Mouse (Mus musculus) midbrain, embryonic 12.5 days (tissue): ENCODE results near the gene Has1. TPM values are rescaled to one million over a fixed set of nuclear protein-coding genes. Genes with fewer than 3 reads are reported as not detected.
"Not testable (repeated sequence)": the region's sequence is repeated elsewhere in the genome, so short reads cannot be mapped to it uniquely, and the experiment has no call there.

Source experiments
- ATAC-seq: fragments of 200-750 bp; cut with Nextera tagmentation; 2 replicates; pipeline ENCODE4 v1.8.0; 2017; ENCODE audit warnings: low read depth, moderate TSS enrichment, moderate library complexity; ENCODE audit not compliant: low FRiP score
- H3K27ac ChIP-seq: fragments of 300-500 bp; sonication (generic); replicated peaks from 2 replicates; pipeline ENCODE4 v1.5.1; 2016; ENCODE audit warnings: mild to moderate bottlenecking
- H3K27me3 ChIP-seq: fragments of 300-500 bp; sonication (generic); 2 replicates; pipeline ENCODE4 v1.6.1; 2016; ENCODE audit warnings: mild to moderate bottlenecking
- H3K36me3 ChIP-seq: fragments of 300-500 bp; sonication (generic); 2 replicates; pipeline ENCODE4 v1.6.1; 2016
- H3K4me1 ChIP-seq: fragments of 300-500 bp; sonication (generic); 2 replicates; pipeline ENCODE4 v1.6.1; 2016
- H3K4me2 ChIP-seq: fragments of 300-500 bp; sonication (generic); replicated peaks from 2 replicates; pipeline ENCODE4 v1.6.1; 2016; ENCODE audit warnings: mild to moderate bottlenecking, moderate library complexity
- H3K4me3 ChIP-seq: fragments of 300-500 bp; sonication (generic); 2 replicates; pipeline ENCODE4 v1.5.1; 2016; ENCODE audit warnings: mild to moderate bottlenecking
- H3K9ac ChIP-seq: fragments of 300-500 bp; sonication (generic); replicated peaks from 2 replicates; pipeline ENCODE4 v1.6.1; 2016; ENCODE audit warnings: mild to moderate bottlenecking, moderate library complexity
- H3K9me3 ChIP-seq: fragments of 300-500 bp; sonication (generic); 2 replicates; pipeline ENCODE4 v1.6.1; 2016; ENCODE audit warnings: mild to moderate bottlenecking
- WGBS: fragments of 180-500 bp; shearing (Covaris S2); methylation state at CpG from one replicate; pipeline ENCODE4 v1.1.7; 2016; 5-methylcytosine and 5-hydroxymethylcytosine counted together
- polyA plus RNA-seq: library from polyadenylated mRNA; unstranded; fragments of >200 nt; fragmentation: Nextera tagmentation; extraction: Ambion mirVana; gene quantifications from 2 replicates; pipeline ENCODE4 v1.2.1, GENCODE M21; 2016

The Has1 gene
- polyA plus RNA-seq, 1 experiment from 2014 or later: 1.1 TPM

DNA sequence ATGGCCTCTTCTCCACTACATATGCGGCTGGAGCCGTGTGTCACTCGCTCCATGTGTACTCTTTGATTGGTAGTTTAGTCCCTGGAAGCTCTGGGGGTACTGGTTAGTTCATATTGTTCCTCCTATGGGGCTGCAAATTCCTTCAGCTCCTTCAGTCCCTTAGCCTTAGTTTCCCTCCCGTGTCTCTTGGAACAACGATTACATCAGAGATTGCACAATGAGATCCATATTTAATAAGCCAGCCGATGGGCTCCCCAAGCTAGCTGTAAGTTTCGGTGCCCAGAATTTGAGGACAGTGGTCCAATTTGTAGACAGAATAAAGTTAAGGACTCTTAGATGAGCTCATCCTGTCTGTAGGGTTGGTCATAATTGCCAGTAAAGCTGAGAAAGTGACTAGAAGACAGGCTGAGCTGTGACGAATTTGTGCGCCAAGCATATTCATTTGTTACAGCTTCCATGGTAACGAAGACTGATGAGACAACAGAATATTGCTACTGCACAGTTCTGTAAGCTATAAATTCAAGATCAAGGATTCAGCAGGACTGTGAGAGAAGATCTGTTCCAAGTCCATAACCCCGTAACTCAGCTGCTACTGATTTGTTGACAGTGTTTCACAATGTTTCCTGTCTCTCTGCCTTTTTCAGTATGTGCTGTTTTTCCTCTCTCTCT is 11.9 kb upstream of the Has1 start:
- 90% methylated on average over 11 of the region's 11 CpGs for WGBS
- Histone ChIP-seq H3K4me3 (no peak overlapping the region), H3K36me3 (no peaks in the 10 kb centered on the region), H3K4me2 (no peak overlapping the region), H3K9me3 (no peaks in the 10 kb centered on the region), H3K9ac (no peak overlapping the region), H3K27me3 (no peaks in the 10 kb centered on the region), H3K4me1 (no peaks in the 10 kb centered on the region), H3K27ac (no peak overlapping the region)
- ATAC-seq: no peak

GRCm38 (mm10) chr17:17865168-17865567 is 10.2 kb upstream of the Has1 start:
- H3K9me3 ChIP-seq: no peaks in the 10 kb centered on the region
- 57% methylated on average over 2 of the region's 2 CpGs for WGBS
- H3K27ac ChIP-seq: no peak overlapping the region
- no peaks in the 10 kb centered on the region for H3K27me3 ChIP-seq
- no peaks in the 10 kb centered on the region for H3K36me3 ChIP-seq
- no peak for ATAC-seq
- H3K4me2 ChIP-seq: no peak overlapping the region
- no peak overlapping the region for H3K4me3 ChIP-seq
- no peak overlapping the region for H3K9ac ChIP-seq
- H3K4me1 ChIP-seq: no peaks in the 10 kb centered on the region

GRCm38 (mm10) chr17:17862360-17862759 is 7.4 kb upstream of the Has1 start:
- Histone ChIP-seq H3K27ac (no peak overlapping the region), H3K9ac (no peak overlapping the region), H3K4me1 (no peaks in the 10 kb centered on the region), H3K4me3 (no peak overlapping the region), H3K4me2 (no peak overlapping the region), H3K36me3 (no peaks in the 10 kb centered on the region), H3K27me3 (no peaks in the 10 kb centered on the region), H3K9me3 (no peaks in the 10 kb centered on the region)
- no peak for ATAC-seq
- 74% methylated on average over 1 of the region's 1 CpGs for WGBS

DNA sequence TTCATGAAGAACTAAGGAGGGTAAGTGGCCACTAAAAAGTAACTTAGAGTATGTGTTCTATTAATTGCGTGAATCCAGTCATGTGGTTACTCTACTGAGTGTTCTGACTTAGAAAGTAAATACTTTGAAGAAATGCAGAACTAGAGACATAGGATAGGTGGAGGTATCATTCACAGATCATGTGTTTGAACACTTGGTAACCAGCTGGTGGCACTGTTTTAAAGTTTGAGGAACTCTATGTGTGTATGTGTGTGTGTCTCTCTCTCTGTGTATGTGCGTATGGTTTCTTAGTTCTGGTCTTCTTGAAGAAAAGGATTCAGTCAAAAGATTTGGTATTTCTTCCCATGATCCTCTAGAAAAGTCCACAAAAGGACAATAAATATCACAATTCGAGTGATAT is 5.1 kb upstream of the Has1 start:
- no peaks in the 10 kb centered on the region for H3K9me3 ChIP-seq
- H3K27me3 ChIP-seq: no peaks in the 10 kb centered on the region
- no peak overlapping the region for H3K4me2 ChIP-seq
- WGBS: 86% methylated on average over 3 of the region's 3 CpGs
- H3K4me3 ChIP-seq: no peak overlapping the region
- H3K9ac ChIP-seq: no peak overlapping the region
- ATAC-seq: no peak
- no peaks in the 10 kb centered on the region for H3K4me1 ChIP-seq
- no peaks in the 10 kb centered on the region for H3K36me3 ChIP-seq
- H3K27ac ChIP-seq: no peak overlapping the region

DNA sequence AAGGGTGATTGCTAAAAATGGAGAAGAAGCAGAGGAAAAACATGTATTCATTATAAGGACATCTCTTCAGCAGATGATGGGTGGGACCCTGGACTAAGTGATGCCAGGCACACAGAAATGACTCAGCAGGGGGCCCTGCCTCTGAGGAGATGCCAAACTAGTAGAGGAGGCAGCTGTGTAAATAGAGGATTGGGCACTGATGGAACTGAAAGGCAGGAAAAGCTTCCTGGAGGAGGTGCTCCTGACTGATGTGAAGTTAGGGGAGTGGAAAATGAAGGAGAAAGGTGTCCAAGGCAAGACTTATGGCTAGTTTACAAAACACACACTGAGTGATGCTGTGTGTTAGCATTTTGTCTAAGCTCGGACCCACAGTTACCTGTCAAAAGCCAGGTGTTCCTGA is 2.4 kb upstream of the Has1 start:
- Histone ChIP-seq H3K9me3 (no peaks in the 10 kb centered on the region), H3K27me3 (no peaks in the 10 kb centered on the region), H3K9ac (no peak overlapping the region), H3K36me3 (no peaks in the 10 kb centered on the region), H3K4me1 (no peaks in the 10 kb centered on the region), H3K27ac (no peak overlapping the region), H3K4me3 (no peak overlapping the region), H3K4me2 (no peak overlapping the region)
- no peak for ATAC-seq
- 100% methylated on average over 1 of the region's 1 CpGs for WGBS

GRCm38 (mm10) chr17:17856612-17857011 is 1.6 kb upstream of the Has1 start:
- 79% methylated on average over 1 of the region's 1 CpGs for WGBS
- no peak overlapping the region for H3K9ac ChIP-seq
- H3K4me1 ChIP-seq: no peaks in the 10 kb centered on the region
- H3K4me3 ChIP-seq: no peak overlapping the region
- no peaks in the 10 kb centered on the region for H3K36me3 ChIP-seq
- no peak for ATAC-seq
- H3K27ac ChIP-seq: no peak overlapping the region
- no peaks in the 10 kb centered on the region for H3K27me3 ChIP-seq
- H3K9me3 ChIP-seq: no peaks in the 10 kb centered on the region
- no peak overlapping the region for H3K4me2 ChIP-seq

DNA sequence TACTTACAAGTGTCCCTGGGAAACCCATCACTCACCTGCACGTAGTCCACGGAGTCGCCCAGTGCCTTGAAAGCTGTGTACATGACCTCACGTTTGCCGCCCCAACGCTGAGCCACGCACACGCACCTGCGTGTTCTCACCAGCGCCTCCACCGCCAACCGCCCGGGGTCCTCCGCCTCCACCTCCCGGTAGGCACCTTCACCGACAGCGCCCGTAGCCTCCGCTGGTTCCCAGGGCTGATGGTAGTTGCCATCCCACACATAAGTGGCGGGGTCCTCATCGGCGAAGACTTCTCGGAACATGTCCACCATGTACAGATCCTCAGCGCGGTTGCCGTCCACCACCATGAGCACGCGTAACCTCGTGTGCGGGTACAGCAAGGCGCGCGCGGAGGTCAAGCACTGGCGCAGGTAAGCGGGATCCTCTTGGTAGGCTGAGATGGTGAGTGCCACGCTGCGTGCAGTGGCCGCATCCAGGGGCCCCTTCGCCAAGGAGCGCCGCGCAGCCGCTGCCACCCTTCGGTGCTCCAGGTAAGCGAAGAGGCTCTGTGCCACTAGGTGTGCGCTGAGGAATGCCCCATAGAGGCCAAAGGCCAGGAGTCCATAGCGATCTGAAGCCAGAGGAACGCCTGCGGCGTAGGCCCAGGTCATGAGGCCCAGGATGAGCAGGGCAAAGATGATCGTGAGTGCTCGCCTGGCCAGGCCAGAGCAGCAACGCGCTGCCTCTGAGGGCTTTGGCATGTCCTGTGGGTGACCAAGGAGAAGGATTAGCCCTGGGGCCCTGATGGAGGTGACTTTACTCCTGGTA is 4.9 kb downstream of the Has1 start:
- Histone ChIP-seq H3K9ac (no peak overlapping the region), H3K27me3 (peaks cover 16% of the 10 kb centered on the region), H3K36me3 (no peaks in the 10 kb centered on the region), H3K4me3 (no peak overlapping the region), H3K9me3 (no peaks in the 10 kb centered on the region), H3K4me2 (peak overlapping the region; percentile 30), H3K27ac (no peak overlapping the region), H3K4me1 (no peaks in the 10 kb centered on the region; the same call in 1 of the 2 replicates)
- ATAC-seq: peak; percentile 44
- WGBS: 19% methylated on average over 55 of the region's 55 CpGs

GRCm38 (mm10) chr17:17848988-17849387 is 6.0 kb downstream of the Has1 start:
- WGBS: 87% methylated on average over 2 of the region's 2 CpGs
- ATAC-seq: no peak

DNA sequence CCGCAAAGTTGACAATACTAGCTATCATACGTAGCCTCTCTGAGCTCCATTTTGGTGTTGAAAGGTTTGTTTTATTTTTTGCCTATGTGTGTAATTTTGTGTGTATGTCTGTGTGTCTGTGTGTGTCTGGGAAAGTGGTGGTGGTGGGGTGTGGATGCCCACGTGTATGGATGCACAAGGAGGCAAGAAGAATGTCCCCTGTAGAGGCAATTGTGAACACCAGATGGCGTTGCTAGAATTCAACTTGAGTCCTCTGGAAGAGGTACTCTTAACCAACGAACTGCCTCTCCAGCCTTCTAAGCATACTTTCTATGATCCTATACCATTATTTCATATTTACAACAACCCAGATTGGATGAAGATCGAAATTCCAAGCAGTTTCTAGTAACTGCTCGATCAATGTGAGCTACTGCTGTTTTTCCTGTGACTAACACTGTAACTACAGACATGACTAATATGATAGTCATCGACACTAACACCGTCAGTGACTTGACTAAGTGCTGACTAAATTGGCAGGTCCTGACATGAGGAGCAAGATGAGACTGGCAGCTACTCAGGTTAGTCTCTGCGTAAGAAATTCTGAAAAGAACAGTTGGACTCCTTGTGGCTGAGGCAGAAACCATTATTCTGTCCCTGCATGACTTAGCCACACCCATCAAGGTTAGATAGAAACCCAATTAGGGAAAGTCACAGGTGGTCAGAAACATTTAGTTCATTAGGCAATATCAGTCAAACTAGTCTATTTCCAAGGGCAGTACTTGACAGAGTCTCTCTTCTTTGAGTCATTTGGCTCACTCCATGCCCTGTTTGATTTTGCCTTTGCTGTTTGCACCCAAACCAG is 9.6 kb downstream of the Has1 start:
- 76% methylated on average over 10 of the region's 10 CpGs for WGBS
- H3K9me3 ChIP-seq: no peaks in the 10 kb centered on the region
- H3K4me2 ChIP-seq: no peak overlapping the region
- H3K36me3 ChIP-seq: peaks cover 13% of the 10 kb centered on the region
- ATAC-seq: no peak
- H3K9ac ChIP-seq: no peak overlapping the region
- H3K27ac ChIP-seq: no peak overlapping the region
- no peaks in the 10 kb centered on the region; the same call in 1 of the 2 replicates for H3K4me1 ChIP-seq
- H3K27me3 ChIP-seq: peaks cover 15% of the 10 kb centered on the region
- no peak overlapping the region for H3K4me3 ChIP-seq

More at GRCm38 (mm10) chr17:17848988-17849387, 6.0 kb downstream of the Has1 start:
- H3K4me1 ChIP-seq: no peaks in the 10 kb centered on the region; the same call in 1 of the 2 replicates
- H3K27ac ChIP-seq: no peak overlapping the region
- H3K4me2 ChIP-seq: no peak overlapping the region
- no peak overlapping the region for H3K4me3 ChIP-seq
- H3K9me3 ChIP-seq: no peaks in the 10 kb centered on the region
- H3K9ac ChIP-seq: no peak overlapping the region
- H3K36me3 ChIP-seq: no peaks in the 10 kb centered on the region
- peaks cover 16% of the 10 kb centered on the region for H3K27me3 ChIP-seq

DNA sequence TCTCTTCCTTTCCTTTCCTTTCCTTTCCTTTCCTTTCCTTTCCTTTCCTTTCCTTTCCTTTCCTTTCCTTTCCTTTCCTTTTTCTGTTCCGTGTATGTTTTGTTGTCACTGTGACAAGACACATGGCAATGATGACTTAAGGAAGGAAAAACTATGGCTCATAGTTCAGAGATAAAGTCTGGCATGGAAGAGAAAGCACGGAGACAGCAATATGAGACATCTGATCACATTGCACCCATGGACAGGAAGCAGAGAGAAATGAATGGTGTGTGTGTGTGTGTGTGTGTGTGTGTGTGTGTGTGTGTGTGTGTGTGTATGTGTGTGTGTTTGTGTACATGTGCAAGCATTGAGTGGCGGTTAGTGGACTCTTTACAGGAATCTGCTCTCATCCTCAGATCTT is 10.4 kb downstream of the Has1 start:
- H3K4me1 ChIP-seq, H3K4me2 ChIP-seq, H3K27ac ChIP-seq, H3K9ac ChIP-seq, ATAC-seq, H3K9me3 ChIP-seq, H3K27me3 ChIP-seq, H3K4me3 ChIP-seq: not testable (repeated sequence)
- peaks cover 21% of the 10 kb centered on the region for H3K36me3 ChIP-seq
- 85% methylated on average over 3 of the region's 3 CpGs for WGBS

GRCm38 (mm10) chr17:17843534-17844261 is 11.3 kb downstream of the Has1 start:
- Histone ChIP-seq H3K27me3 (peaks cover 4% of the 10 kb centered on the region; the same call in 1 of the 2 replicates), H3K27ac (no peak overlapping the region)
- peak; percentile 47 for ATAC-seq

More at GRCm38 (mm10) chr17:17843534-17844261, 11.3 kb downstream of the Has1 start:
- WGBS: 79% methylated on average over 27 of the region's 27 CpGs
- peaks cover 7% of the 10 kb centered on the region for H3K4me1 ChIP-seq
- no peaks in the 10 kb centered on the region for H3K9me3 ChIP-seq
- no peak overlapping the region for H3K4me3 ChIP-seq
- H3K4me2 ChIP-seq: no peak overlapping the region
- peaks cover 25% of the 10 kb centered on the region for H3K36me3 ChIP-seq
- no peak overlapping the region for H3K9ac ChIP-seq
